ENCODE assay signal across 16 mouse cellular contexts in genomic region chr10:121329586-121329985, GRCm38 (mm10).
"Had no signal": no experiment of that assay in that cellular context is flagged by ENCODE, and none has a peak within 500 bp of the region (broad histone marks: within the 10 kb centered on the region; RNA-seq: fewer than 3 reads in every experiment).

No protein-coding gene starts in this region.

- DNase-seq: heart, postnatal 10 days; heart, postnatal 14 days; heart, postnatal 36 days; heart, postnatal 4 days; kidney, adult 11 months; kidney, adult 18-20 months; kidney, adult 2 months; kidney, adult 8-10 months; kidney, adult 9 months; kidney, postnatal 10 days; kidney, postnatal 14 days; kidney, postnatal 25 days; kidney, postnatal 36 days; kidney, postnatal 4 days; layer of hippocampus, adult 9-11 months; layer of hippocampus, postnatal 36 days had no signal
